Mouse (Mus musculus) erythroblast, embryonic 14.5 days (primary cell): ENCODE measurements around the gene Rnaseh1.

ENCODE experiments used
- GATA1 ChIP-seq: IDR thresholded peaks from 2 replicates; pipeline ENCODE4 v1.6.1; 2012; ENCODE audit warnings: low read length, inconsistent platforms, mixed read lengths
- TAL1 ChIP-seq: IDR thresholded peaks from 3 replicates; pipeline ENCODE4 v1.6.1; 2012; ENCODE audit warnings: low read length, inconsistent platforms, mixed read lengths

GRCm38 (mm10) chr12:28636543-28636942, 12.9 kb upstream of the Rnaseh1 start:
- no peak for TF ChIP-seq GATA1
- TF ChIP-seq TAL1, result no peak
